Mouse (Mus musculus) limb, embryonic 12.5 days (tissue): ENCODE results near the gene Abtb2. TPM values are rescaled to one million over a fixed set of nuclear protein-coding genes. Genes with fewer than 3 reads are reported as not detected.

Experiments used
- polyA plus RNA-seq: library from polyadenylated mRNA; unstranded; fragments of >200 nt; fragmentation: Nextera tagmentation; extraction: Ambion mirVana; gene quantifications from 2 replicates; pipeline ENCODE4 v1.2.1, GENCODE M21; 2016

The Abtb2 gene
- polyA plus RNA-seq, 1 experiment from 2014 or later: 19.6 TPM

Other genes starting within 250 kb of the Abtb2 start
- not detected in 2 replicates for gene Elf5, start 154.6 kb upstream of the Abtb2 start, polyA plus RNA-seq
- 68.5 and 86.8 TPM in 2 replicates for gene Cat, start 81.2 kb upstream of the Abtb2 start, polyA plus RNA-seq
- 33.0 and 33.7 TPM in 2 replicates for gene Nat10, start 195.0 kb downstream of the Abtb2 start, polyA plus RNA-seq
- gene Caprin1, start 231.3 kb downstream of the Abtb2 start, polyA plus RNA-seq: 475 and 477 TPM in 2 replicates